Mouse (Mus musculus) CH12.LX (cell line): ENCODE measurements around the gene Slc27a4. TPM values are rescaled to one million over a fixed set of nuclear protein-coding genes. Genes with fewer than 3 reads are reported as not detected.
A peak's percentile ranks its signal among the peaks of the same experiment; 100 is the strongest.

ENCODE experiments used
- DNase-seq: peaks from one replicate; pipeline ENCODE4 v3.0.0-alpha.2; 2013; ENCODE audit errors: extremely low read depth
- H3K27ac ChIP-seq: 2 replicates; pipeline ENCODE4 v1.5.1; 2012; ENCODE audit warnings: low read depth, mild to moderate bottlenecking, control low read depth, moderate library complexity; ENCODE audit not compliant: insufficient read depth
- H3K27me3 ChIP-seq: replicated peaks from 2 replicates; pipeline ENCODE3; 2012; ENCODE audit warnings: inconsistent platforms
- H3K36me3 ChIP-seq, 2 experiments: replicated peaks in 1 of 2; 2 replicates each; pipeline versions ENCODE3 to v1.6.1; 2012; ENCODE audit warnings: inconsistent platforms in 1 of 2, low read length in 1 of 2, mild to moderate bottlenecking in 1 of 2, mixed read lengths in 1 of 2, moderate library complexity in 1 of 2; ENCODE audit not compliant: control insufficient read depth in 1 of 2, insufficient read depth in 1 of 2
- H3K4me1 ChIP-seq, 2 experiments: 2 replicates each; pipeline ENCODE4 v1.6.1; 2012; ENCODE audit warnings: inconsistent platforms in 1 of 2, moderate library complexity in 1 of 2; ENCODE audit not compliant: insufficient read depth in 2 of 2, control insufficient read depth in 1 of 2
- H3K4me2 ChIP-seq: 2 replicates; pipeline ENCODE4 v1.6.1; 2012; ENCODE audit warnings: low read depth, mild to moderate bottlenecking, control low read depth; ENCODE audit not compliant: poor library complexity, insufficient read depth, severe bottlenecking
- H3K4me3 ChIP-seq, 3 experiments: fragments of 150-350 bp in 1 of 3; sonication (generic) in 1 of 3; replicated peaks in 1 of 3; 2 replicates each; pipeline versions ENCODE3 to v1.5.1; 2011 to 2012; ENCODE audit warnings: low read depth in 2 of 3, low read length in 2 of 3, mild to moderate bottlenecking in 2 of 3, moderate library complexity in 2 of 3, control low read depth in 1 of 3, improper control_type of control experiment in 1 of 3, inconsistent platforms in 1 of 3, mixed read lengths in 1 of 3; ENCODE audit not compliant: poor library complexity in 1 of 3
- H3K79me2 ChIP-seq: replicated peaks from 2 replicates; pipeline ENCODE4 v1.6.1; 2012; ENCODE audit warnings: mild to moderate bottlenecking, moderate library complexity; ENCODE audit not compliant: control insufficient read depth, poor library complexity, insufficient read depth, severe bottlenecking; ENCODE audit errors: extremely low read depth
- H3K9ac ChIP-seq: 2 replicates; pipeline ENCODE4 v1.6.1; 2012; ENCODE audit warnings: low read depth, mild to moderate bottlenecking, control low read depth, moderate library complexity; ENCODE audit not compliant: insufficient read depth
- H3K9me3 ChIP-seq: replicated peaks from 2 replicates; pipeline ENCODE3; 2012; ENCODE audit warnings: low read length, inconsistent platforms, mixed read lengths
- BHLHE40 ChIP-seq: IDR thresholded peaks from 2 replicates; pipeline ENCODE4 v1.6.1; 2011; ENCODE audit warnings: mild to moderate bottlenecking, low read depth, low read length, improper control_type of control experiment
- CHD2 ChIP-seq: IDR thresholded peaks from 2 replicates; pipeline ENCODE4 v1.6.1; 2011; ENCODE audit warnings: low read length, improper control_type of control experiment
- CTCF ChIP-seq, 2 experiments: IDR thresholded peaks in 1 of 2; conservative IDR thresholded peaks in 1 of 2; 2 replicates each; pipeline ENCODE4 v1.5.1; 2011 to 2012; ENCODE audit warnings: low read depth in 2 of 2, low read length in 2 of 2, improper control_type of control experiment in 1 of 2, inconsistent platforms in 1 of 2, mild to moderate bottlenecking in 1 of 2, moderate library complexity in 1 of 2
- E2F4 ChIP-seq: IDR thresholded peaks from 2 replicates; pipeline ENCODE4 v1.6.1; 2011; ENCODE audit warnings: low read depth, low read length, improper control_type of control experiment; ENCODE audit not compliant: insufficient replicate concordance
- ELF1 ChIP-seq: IDR thresholded peaks from 2 replicates; pipeline ENCODE4 v1.6.1; 2014; ENCODE audit warnings: low read depth, mild to moderate bottlenecking, inconsistent platforms, low read length, improper control_type of control experiment
- EP300 ChIP-seq: IDR thresholded peaks from 2 replicates; pipeline ENCODE4 v1.6.1; 2011; ENCODE audit warnings: low read length, improper control_type of control experiment
- ETS1 ChIP-seq: conservative IDR thresholded peaks from 2 replicates; pipeline ENCODE4 v1.6.1; 2012; ENCODE audit warnings: low read depth, mild to moderate bottlenecking, inconsistent platforms, low read length, improper control_type of control experiment, moderate library complexity
- GABPA ChIP-seq: IDR thresholded peaks from 2 replicates; pipeline ENCODE4 v1.6.1; 2012; ENCODE audit warnings: low read depth, low read length, improper control_type of control experiment, inconsistent platforms; ENCODE audit not compliant: insufficient replicate concordance
- IRF4 ChIP-seq: IDR thresholded peaks from 2 replicates; pipeline ENCODE4 v1.6.1; 2014; ENCODE audit warnings: low read depth, mild to moderate bottlenecking, inconsistent platforms, low read length, improper control_type of control experiment
- MAFK ChIP-seq: IDR thresholded peaks from 2 replicates; pipeline ENCODE4 v1.6.1; 2011; ENCODE audit warnings: low read length, improper control_type of control experiment; ENCODE audit not compliant: insufficient replicate concordance
- MAX ChIP-seq: IDR thresholded peaks from 2 replicates; pipeline ENCODE4 v1.6.1; 2011; ENCODE audit warnings: low read length, improper control_type of control experiment
- MAZ ChIP-seq: IDR thresholded peaks from 2 replicates; pipeline ENCODE4 v1.6.1; 2012; ENCODE audit warnings: low read depth, mild to moderate bottlenecking, inconsistent platforms, low read length, improper control_type of control experiment, moderate library complexity
- MEF2A ChIP-seq: IDR thresholded peaks from 2 replicates; pipeline ENCODE4 v1.6.1; 2014; ENCODE audit warnings: low read depth, mild to moderate bottlenecking, inconsistent platforms, low read length, improper control_type of control experiment, borderline replicate concordance
- MXI1 ChIP-seq: IDR thresholded peaks from 2 replicates; pipeline ENCODE4 v1.6.1; 2011; ENCODE audit warnings: mild to moderate bottlenecking, low read depth, low read length, improper control_type of control experiment
- MYC ChIP-seq: IDR thresholded peaks from 2 replicates; pipeline ENCODE4 v1.6.1; 2011; ENCODE audit warnings: low read depth, mild to moderate bottlenecking, improper control_type of control experiment, low read length
- NELFE ChIP-seq: IDR thresholded peaks from 2 replicates; pipeline ENCODE4 v1.6.1; 2011; ENCODE audit warnings: low read depth, low read length, improper control_type of control experiment
- PAX5 ChIP-seq: IDR thresholded peaks from 2 replicates; pipeline ENCODE4 v1.6.1; 2012; ENCODE audit warnings: low read length, inconsistent platforms, mixed read lengths
- POLR2A ChIP-seq: IDR thresholded peaks from 2 replicates; pipeline ENCODE4 v1.6.1; 2011; ENCODE audit warnings: low read depth, mild to moderate bottlenecking, improper control_type of control experiment, low read length
- POLR2AphosphoS2 ChIP-seq: IDR thresholded peaks from 2 replicates; pipeline ENCODE4 v1.6.1; 2011; ENCODE audit warnings: low read depth, low read length, improper control_type of control experiment
- RCOR1 ChIP-seq: conservative IDR thresholded peaks from 2 replicates; pipeline ENCODE4 v1.6.1; 2012; ENCODE audit warnings: low read depth, mild to moderate bottlenecking, inconsistent platforms, low read length, improper control_type of control experiment
- USF2 ChIP-seq: conservative IDR thresholded peaks from 2 replicates; pipeline ENCODE4 v1.6.1; 2011; ENCODE audit warnings: low read depth, low read length, improper control_type of control experiment
- ZC3H11A ChIP-seq: IDR thresholded peaks from 2 replicates; pipeline ENCODE4 v1.6.1; 2012; ENCODE audit warnings: low read depth, mild to moderate bottlenecking, inconsistent platforms, low read length, improper control_type of control experiment
- ZNF384 ChIP-seq: IDR thresholded peaks from 2 replicates; pipeline ENCODE4 v1.6.1; 2012; ENCODE audit warnings: low read depth, low read length, improper control_type of control experiment, inconsistent platforms
- dilution Hi-C: fragments of 300-500 bp; cut with MboI; formaldehyde crosslinking; loops from 2 replicates; pipeline ENCODE4 v1.14.3; 2020; ENCODE audit warnings: low sequenced_read_pairs; ENCODE audit not compliant: extremely low pct_unique_long_range_greater_than_20kb, extremely low pct_ligation_motif_present
- in situ Hi-C: fragments of 300-500 bp; cut with MboI; formaldehyde crosslinking; loops from 3 replicates; pipeline ENCODE4 v1.14.3; 2019; ENCODE audit warnings: low sequenced_read_pairs, low pct_ligation_motif_present, low pct_unique_long_range_greater_than_20kb, mixed read lengths
- polyA plus RNA-seq: library from polyadenylated mRNA; unstranded; fragments of >175 nt; gene quantifications from 2 replicates; pipeline ENCODE4 v1.2.1, GENCODE M21; 2012; ENCODE audit warnings: low read depth; ENCODE audit not compliant: insufficient read length
- total RNA-seq, 2 experiments: library from RNA; depleted of rRNA; stranded (reverse); fragments of 300-350 nt in 1 of 2; fragments of >200 nt in 1 of 2; gene quantifications; 2 replicates each; pipeline ENCODE4 v1.2.3; 2012 to 2014

Gene Slc27a4
- total and polyA plus RNA-seq, 3 experiments = 4.7 to 11.3 (median 4.8) TPM

- TF ChIP-seq MYC (peak; percentile 81; the same call in 1 of the 2 replicates), ZNF384 (peak; percentile 100), ZC3H11A (no peak), MAZ (peak; percentile 81; the same call in 1 of the 2 replicates), ELF1 (peak; percentile 98), POLR2AphosphoS2 (peak; percentile 89), EP300 (0 out of 2 replicates have a peak, but pooled peaks have one; percentile 21), PAX5 (no peak), ETS1 (peak; percentile 67), POLR2A (peak; percentile 75), BHLHE40 (0 out of 2 replicates have a peak, but pooled peaks have one; percentile 22), CHD2 (peak; percentile 72), MEF2A (peak; percentile 67), E2F4 (0 out of 2 replicates have a peak, but pooled peaks have one; percentile 82), USF2 (no peak)
These were observed 24.7 kb downstream of the Slc27a4 start (continued) for GRCm38 (mm10) chr2:29826926-29827708.

- dilution Hi-C loops = no loop called here
- Histone ChIP-seq H3K4me2 (peak overlapping the region; percentile 91), H3K4me3 (peak overlapping the region; percentile 87 to 100 (median 95)), H3K9me3 (no peaks in the 10 kb centered on the region), H3K27me3 (no peaks in the 10 kb centered on the region), H3K27ac (peak overlapping the region; percentile 5; the same call in 1 of the 2 replicates), H3K36me3 (peaks cover 2 to 35% of the 10 kb centered on the region in 2 experiments), H3K4me1 (peaks cover 5 to 14% of the 10 kb centered on the region in 2 experiments; a peak in 3 of 4 replicates), H3K79me2 (peaks cover 33% of the 10 kb centered on the region), H3K9ac (peak overlapping the region; percentile 75)
- in situ Hi-C loops = no loop called here
- TF ChIP-seq MAFK (no peak), ZNF384 (no peak), CHD2 (no peak), EP300 (no peak), NELFE (no peak), MXI1 (no peak), GABPA (no peak), RCOR1 (no peak), MAX (no peak), CTCF (conservative IDR thresholded peaks at IDR 0.05 in 1 of 2, IDR thresholded peaks at IDR 0.05 in 1 of 2; ENCODE audit: low read depth in 2 of 2, low read length in 2 of 2) (no peak), E2F4 (no peak), ZC3H11A (no peak), USF2 (no peak), PAX5 (no peak), IRF4 (no peak), MEF2A (no peak), ELF1 (no peak)
- DNase-seq = no peak
These were observed 25.2 kb downstream of the Slc27a4 start for GRCm38 (mm10) chr2:29827709-29828024.
